Mouse (Mus musculus) cerebellum, adult 11 months (tissue): Measurements from ENCODE around the gene Hist1h1b.
"Not testable (repeated sequence)": the region's sequence is repeated elsewhere in the genome, so short reads cannot be mapped to it uniquely, and the experiment has no call there.

Source experiments
- DNase-seq: peaks from one replicate; pipeline ENCODE4 v3.0.0; 2022

Hist1h1b gene

DNA sequence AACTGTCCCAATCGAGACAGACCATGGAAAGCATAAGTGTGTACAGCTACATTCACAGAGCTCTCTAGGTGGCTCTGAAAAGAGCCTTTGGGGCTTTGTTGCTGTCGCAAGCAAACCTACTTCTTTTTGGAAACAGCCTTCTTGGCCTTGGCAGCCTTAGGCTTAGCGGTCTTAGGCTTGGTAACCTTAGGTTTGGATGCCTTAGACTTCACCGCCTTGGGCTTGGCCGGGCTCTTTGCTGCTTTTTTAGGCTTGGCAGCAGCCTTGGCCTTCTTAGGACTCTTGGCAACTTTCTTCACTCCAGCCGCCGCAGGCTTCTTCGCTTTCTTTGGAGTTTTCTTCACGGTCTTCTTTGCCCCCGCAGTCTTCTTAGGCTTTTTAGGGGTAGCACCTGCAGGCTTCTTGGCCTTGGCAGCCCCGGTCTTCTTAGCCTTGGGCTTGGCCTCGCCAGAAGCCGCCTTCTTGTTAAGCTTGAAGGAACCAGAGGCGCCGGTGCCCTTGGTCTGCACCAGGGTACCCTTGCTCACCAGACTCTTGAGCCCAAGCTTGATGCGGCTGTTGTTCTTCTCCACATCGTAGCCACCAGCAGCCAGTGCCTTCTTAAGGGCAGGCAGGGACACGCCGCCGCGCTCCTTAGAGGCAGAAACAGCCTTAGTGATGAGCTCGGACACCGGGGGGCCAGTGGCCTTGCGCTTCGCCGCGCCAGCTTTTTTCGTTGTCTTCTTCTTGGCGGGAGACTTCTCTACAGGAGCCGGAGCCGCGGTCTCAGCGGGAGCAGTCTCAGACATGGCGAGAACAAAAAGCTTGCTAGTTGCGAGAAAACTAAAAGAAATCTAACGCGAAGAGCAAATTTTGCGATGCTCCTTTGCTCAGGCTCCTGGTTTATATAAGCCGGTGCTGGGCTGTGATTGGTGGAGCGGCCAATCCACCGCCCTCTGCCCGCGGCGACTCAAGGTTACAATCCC lies at the start of gene Hist1h1b:
Hist1h1b (minus strand) TSS at position 859 of the 965 bp plus-strand sequence.
- DNase-seq, result peak; percentile 72

DNA sequence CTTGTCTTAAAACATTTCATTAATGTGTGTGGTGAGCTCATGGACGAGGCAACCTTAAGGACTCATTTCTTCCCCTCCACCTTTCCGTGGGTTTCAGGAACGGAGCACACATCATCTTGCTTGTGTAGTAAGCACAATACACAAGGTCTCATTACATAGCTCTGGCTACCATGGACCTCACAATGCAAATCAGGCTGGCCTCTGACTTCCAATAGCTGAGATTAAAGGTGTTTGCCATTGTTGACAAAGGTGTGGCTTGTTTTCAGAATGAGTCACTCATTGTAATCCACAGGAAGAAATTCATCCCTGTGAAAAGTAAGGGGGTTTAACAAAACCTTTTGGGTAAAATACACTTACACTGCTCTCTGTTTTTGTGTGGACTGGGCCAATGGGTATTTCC lies 48.1 kb upstream of the Hist1h1b start:
- DNase-seq, result no peak

DNA sequence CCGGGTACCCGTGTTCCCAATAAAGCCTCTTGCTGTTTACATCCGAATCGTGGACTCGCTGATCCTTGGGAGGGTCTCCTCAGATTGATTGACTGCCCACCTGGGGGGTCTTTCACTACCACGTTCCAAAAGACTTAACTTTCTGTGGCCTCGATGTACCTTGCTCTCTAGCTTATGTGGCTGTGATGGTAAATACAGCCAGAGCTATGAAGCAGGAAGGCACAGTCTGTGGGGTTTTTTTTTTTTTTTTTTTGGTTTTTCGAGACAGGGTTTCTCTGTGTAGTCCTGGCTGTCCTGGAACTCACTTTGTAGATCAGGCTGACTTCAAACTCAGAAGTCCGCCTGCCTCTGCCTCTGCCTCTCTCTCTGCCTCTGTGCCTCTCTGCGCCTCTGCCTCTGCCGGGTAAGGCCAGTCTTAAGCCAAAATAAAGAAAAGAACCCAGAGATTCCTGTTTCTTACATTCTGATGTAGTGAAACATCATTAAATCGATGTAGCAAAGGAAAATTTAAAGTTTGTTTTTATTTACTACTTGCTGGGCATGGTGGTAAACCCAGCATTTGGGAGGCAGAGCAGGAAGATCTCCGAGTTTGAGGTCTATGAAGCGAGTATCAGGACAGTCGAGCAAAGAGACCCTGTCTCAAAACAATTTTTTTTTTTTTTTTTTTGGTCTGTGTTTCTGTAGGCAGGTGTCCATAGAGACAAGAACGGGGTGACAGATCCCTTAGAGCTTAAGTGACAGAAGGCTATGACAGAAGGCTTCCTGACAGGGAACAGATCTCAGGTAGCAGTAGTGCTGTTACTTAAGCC lies 39.9 kb upstream of the Hist1h1b start:
- DNase-seq, result not testable (repeated sequence)

DNA sequence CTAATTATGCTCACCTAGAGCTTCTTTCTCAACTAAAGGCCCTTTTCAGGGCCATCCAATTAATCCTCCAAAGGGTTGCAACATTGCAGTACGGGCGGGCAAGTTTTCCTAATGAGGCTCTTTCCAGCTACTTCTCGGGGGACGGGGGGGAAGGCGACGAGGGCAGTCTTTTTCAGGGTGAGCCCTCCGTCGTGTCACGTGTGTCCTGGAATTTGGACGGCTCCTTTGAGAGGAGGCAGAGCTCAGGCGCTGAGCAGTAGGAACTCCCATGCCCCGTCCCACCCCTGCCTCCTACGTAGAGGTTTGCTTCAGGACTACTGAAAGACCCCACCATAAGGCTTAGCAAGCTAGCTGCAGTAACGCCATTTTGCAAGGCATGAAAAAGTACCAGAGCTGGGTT lies 31.7 kb upstream of the Hist1h1b start:
- not testable (repeated sequence) for DNase-seq

DNA sequence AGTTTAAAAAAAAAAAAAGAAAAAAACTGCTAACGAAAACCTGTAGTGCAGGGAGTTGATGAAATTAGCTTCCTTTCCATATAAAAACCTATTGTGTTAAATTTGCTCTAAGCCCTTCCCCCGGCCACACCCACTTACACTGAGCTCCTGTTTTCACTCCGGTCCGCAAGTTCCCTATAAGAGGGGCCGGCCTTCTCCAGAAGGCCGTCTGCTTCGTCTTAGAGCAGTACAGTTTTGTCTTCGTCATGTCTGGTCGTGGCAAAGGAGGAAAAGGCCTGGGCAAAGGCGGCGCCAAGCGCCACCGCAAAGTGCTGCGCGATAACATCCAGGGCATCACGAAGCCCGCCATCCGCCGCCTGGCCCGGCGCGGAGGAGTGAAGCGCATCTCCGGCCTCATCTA lies 31.1 kb upstream of the Hist1h1b start, which contains the start of gene Hist1h4m:
Hist1h4m (plus strand) TSS at position 208 of the 400 bp plus-strand sequence.
- not testable (repeated sequence) for DNase-seq

DNA sequence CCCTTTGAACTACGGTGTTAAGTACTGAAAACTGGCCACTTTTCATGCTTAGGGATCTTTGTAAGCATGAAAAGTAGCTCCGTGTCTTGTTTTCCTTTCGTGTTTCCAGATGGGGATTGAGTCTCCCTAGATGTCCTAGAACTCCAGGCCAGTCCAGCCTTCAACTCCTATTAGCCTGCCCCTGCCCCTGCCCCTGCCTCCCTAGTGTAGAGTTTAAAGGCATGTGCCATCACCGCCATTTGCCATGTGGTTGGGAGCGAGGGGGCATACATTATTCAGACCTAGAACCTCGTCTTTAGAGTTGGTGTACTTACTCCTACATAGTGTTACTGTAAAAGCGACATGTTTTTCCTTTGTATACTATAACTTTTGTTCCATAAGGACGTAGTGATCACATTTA lies 30.6 kb upstream of the Hist1h1b start:
- DNase-seq, result not testable (repeated sequence)

DNA sequence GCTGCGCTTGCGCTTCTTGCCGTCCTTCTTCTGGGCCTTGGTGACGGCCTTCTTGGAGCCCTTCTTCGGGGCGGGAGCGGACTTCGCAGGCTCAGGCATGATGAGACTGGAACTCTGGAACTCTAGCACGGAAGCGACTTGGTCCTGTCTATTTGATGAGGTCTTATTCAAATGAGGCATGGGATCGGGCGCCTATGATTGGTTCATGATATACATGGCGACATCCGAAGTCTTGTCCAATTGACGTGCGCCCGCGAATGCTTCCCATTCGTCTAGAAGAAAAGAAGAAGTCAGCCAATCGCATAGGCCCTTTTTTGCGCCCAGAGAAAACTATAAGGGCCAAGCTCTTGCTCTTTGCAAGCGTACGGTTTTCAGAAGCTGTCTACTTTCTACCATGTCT lies 29.6 kb upstream of the Hist1h1b start, which contains the start of the genes Hist1h2bq and Hist1h2ao:
Hist1h2bq (minus strand) TSS at position 125 of the 400 bp plus-strand sequence.
Hist1h2ao (plus strand) TSS at position 393 of the 400 bp plus-strand sequence.
- DNase-seq, result not testable (repeated sequence)

DNA sequence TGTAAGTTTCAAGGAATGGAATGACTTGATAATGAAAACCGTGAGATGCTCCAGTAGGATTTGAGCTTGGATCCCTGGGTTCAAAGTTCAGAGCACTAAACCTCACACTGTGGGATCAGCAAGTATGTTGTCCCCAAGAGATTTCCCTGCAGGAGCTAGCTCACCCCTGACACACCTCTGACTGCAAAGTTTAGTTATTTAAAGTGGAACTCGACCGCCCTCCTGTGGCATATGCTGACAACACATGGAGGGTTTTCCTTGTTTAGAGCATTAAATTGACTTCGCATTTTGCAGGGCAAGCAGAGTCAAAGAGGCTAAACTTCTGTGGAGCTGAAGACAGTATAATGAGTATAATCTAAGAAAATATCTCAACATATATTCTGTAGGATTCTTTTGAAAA lies 22.6 kb upstream of the Hist1h1b start:
- not testable (repeated sequence) for DNase-seq

DNA sequence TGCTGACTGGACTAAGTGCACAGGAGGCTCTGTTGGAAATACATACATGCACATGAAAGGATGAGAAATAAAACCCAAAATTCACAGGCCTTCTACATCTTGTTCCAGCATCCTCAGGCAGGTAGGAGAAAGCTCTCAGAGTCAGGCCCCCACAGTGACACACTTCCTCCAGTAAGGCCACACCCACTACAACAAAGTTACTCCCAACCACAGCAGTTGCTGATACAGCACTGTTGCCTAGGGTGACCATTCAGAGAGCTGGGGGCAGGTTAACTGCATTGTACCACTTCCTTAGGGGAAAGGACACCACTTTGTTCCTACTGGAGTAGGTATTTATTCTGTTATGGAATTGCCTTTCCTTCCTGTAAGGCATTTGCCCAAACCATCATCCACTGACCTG lies 16.7 kb upstream of the Hist1h1b start:
- not testable (repeated sequence) for DNase-seq

DNA sequence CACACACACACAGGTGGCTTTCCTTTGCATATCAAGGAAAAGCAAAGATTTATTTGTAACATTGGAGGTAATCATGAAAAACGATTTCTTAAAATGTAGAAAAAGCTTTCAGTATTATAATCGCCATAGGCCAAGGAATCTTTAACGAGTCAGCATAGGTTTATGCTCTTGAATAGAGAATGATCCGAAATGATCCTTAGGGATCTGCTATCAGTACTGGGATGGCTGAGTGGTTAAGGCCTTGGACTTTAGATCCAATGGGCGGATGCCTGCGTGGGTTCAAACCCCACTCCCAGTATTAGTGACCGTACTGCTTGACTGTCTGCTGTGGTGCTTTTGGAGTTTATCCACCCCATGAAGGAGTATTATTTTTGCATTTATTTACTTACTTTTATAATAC lies 15.2 kb upstream of the Hist1h1b start:
- DNase-seq, result no peak

DNA sequence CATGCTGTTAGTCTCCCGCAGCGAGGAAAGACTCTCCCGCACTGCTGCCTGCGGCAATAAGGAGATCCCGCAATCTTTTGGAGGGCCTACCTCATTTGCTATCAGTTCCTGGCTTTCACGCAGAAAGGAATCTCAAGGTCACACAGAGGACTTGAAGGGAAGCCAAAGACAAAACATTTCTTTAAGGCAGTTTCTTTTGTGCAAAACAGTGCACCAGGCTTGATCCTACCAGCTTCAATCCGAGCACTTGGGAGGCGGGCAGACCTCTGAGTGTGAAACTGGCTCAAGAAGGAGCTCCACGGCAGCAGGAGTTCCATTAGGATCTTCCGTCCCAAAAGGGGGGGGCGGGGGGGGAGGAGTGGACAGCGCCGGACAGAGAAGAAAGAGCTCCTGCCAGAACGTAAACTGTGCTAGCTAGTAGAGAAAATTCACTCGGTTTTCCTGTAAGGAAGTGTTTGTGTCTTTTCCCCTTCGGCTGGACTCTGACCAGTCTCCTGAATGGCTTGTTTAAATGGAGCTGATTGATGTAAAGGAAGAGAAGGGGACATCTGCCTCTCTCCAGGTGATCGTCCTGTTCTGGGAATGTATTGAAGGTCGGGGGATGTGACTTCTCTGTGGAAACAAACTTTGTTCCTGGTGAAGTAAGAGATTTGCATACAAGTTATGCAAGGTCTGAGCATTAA lies 10.3 kb upstream of the Hist1h1b start:
- DNase-seq, result no peak

DNA sequence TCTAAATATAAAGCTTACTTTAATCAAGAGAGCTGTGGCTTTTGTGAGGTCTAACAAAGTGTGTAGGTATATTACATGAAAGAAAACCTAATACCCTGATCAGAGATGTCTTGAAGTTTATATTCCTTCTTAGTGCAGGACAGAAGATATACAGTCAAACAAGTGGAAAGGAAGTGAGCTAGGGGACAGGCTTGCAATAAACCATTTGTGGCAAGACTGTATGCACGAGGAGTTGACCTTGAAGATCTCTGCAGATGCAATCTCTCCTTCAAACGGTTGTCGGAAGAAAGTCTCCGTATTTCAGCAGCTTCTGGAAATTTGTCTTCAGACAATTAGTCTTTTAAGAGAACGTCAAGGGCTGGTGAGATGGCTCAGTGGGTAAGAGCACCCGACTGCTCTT lies 9.5 kb upstream of the Hist1h1b start:
- DNase-seq, result no peak

DNA sequence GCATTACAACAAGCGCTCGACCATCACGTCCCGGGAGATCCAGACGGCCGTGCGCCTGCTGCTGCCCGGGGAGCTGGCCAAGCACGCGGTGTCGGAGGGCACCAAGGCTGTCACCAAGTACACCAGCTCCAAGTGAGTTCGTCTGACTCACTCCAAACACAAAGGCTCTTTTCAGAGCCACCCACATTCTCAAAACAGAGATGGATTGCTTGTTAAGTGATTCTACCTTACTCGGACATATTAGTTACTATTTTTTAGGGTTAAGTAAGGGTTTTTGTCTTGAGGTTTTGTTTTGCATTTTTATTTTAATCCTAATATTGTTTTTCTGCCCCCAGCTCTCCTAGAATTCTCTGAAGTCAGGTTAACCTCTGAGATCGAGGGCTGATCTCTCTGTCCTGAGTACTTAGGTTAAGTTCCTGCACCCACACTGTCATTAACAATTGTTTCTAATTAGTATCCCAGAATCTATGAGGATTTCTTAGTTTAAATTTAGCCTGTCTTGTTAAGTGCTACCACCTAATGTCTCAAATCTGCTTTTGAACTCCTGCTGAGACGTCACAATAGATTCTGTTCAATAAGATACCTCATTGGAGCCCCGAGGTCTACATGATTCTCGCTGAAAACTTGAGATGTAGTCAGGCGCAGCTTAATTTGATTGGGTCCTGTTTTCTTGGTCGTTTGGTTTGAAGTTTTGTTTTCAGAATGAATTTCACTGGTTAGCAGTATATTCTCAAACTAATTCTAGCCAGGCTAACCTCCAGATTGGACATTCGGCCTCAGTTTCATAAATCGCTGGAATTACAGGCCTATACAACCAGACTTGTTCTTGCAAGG lies 7.6 kb upstream of the Hist1h1b start:
- no peak for DNase-seq

DNA sequence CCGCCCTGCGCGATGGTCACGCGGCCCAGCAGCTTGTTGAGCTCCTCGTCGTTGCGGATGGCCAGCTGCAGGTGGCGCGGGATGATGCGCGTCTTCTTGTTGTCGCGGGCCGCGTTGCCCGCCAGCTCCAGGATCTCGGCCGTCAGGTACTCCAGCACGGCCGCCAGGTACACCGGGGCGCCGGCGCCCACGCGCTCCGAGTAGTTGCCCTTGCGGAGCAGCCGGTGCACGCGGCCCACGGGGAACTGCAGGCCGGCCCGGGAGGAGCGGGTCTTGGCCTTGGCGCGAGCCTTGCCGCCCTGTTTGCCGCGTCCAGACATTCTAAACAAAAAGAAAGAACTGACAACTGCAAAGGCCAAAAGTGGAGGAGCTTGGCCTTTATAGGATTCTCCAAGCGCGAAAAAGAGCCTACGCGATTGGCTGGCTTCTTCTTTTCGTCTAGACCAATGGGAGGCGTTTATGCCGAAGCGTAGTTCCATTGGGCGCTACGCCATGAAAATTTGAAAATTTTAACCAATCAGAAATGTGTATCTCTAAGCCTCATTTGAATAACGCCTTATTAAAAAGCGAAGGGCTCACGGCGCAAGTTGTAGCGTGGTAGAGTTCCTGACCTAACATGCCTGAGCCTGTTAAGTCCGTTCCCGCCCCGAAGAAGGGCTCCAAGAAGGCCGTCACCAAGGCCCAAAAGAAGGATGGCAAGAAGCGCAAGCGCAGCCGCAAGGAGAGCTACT lies 6.6 kb upstream of the Hist1h1b start, which contains the start of the genes Hist1h2an and Hist1h2bp:
Hist1h2an (minus strand) TSS at position 320 of the 731 bp plus-strand sequence.
Hist1h2bp (plus strand) TSS at position 563 of the 731 bp plus-strand sequence.
- peak; percentile 86 for DNase-seq

DNA sequence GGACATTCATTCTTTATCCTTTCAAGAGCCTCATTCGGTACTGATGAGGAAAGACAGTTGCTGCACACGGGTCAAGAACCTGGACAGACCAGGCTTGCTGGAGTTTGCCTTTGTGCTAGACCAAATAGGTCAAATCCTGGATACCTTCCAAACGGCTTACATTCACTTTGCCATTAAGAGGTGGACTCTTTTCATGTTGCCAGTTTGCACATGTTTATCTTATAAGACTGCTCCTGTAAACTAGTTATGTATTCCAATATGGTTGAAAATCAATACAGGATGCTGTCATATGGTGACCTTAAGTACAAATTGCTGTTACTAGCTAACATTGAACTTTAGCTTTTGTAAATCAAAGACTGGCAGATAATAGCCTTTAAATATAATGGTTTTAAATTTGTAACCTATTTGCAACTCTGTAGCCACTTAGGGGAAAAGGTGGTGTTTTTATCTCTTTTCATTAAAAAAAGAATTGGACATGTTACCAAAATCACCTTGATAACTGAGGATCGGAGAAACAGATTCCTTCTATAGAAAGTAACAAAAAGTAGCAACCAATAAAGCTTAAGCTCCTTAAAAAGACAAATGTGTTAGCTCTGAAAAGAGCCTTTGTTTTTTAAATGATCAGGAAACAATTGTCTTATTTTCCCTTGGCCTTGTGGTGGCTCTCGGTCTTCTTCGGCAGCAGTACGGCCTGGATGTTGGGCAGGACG lies 5.9 kb upstream of the Hist1h1b start:
- DNase-seq, result no peak

DNA sequence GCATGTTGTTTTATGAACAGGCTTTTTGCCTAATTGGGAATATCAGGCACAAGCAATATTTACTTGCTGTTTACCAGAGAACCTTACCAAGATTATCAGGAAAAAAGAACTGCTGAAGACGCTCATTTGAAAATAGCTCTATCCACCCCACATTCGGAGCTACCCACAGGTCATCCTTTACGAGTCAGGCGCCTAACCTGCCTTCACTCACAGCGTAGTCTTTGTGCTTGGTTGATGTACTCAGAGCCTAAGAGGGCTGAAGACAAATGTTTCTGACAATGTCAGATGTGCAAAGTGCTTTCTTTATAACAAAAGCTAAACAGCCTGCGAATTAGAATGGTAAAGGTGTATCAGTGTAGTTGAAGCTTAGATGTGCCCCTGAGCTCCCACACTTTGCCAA lies 3.9 kb upstream of the Hist1h1b start:
- no peak for DNase-seq

DNA sequence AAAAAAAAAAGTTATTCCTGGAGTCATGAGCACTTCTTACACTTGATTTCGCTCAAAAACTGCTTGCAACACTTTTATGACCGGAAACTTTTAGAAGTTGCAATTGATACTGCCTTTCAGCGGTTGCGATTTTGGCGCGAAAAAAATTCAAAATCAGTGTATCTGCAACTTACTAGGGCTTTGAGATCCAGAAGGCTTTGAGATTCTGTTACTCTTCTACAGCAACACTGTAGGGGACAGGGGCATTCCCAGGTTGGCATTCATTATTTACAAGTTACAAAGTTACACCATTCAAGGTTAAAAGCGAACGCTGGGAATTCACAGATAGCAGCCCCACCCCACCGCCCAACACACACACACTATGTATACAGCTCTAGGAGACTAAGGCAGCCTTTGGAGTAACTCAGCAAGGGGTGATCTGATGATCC lies 3.3 kb upstream of the Hist1h1b start:
- DNase-seq, result peak; percentile 20

DNA sequence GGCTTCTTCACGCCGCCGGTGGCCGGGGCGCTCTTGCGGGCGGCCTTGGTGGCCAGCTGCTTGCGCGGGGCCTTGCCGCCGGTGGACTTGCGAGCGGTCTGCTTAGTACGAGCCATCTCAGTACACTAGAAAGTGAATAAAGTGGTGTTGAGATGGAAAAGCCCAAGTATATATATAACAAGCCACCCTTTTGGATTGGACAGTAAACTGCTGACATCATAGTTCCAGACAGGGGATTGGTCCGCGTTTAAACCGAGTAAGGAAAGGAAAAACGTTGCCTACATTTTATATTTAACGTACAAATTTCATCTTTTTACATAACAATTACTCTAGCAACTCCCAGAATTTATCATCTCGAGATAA lies 2.8 kb upstream of the Hist1h1b start, which contains the start of gene Hist1h3i:
Hist1h3i (minus strand) TSS at position 116 of the 363 bp plus-strand sequence.
- DNase-seq, result peak; percentile 49

DNA sequence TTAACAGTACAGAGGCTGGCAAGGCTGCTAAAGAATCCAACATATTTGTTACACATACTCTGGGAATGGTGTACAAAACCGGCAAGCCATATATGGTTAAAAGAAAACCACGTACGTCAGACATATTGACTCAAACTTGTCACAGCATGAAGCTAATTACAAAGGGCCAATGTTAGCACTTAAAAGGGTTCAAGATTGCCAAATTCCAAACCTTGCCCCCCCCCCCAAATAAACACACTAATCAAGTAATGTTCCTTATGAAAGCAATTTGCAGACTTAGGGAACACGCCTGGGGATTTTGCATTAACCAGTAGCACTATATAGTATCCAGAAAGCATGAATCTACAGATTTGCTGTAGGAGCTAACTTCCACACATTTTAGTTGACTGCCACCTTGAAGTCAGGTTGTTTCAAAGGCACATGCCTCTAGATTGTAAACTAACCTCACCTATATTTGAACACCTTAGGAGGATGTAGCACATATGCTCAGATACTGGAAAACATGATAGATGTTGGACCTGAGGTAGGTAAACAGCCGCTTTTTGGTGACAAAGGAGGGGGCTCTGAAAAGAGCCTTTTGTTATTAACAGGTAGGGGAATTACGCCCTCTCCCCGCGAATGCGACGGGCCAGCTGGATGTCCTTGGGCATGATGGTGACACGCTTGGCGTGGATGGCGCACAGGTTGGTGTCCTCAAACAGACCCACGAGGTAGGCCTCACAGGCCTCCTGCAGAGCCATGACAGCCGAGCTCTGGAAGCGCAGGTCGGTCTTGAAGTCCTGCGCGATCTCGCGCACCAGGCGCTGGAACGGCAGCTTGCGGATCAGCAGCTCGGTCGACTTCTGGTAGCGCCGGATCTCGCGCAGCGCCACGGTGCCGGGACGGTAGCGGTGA lies 2.2 kb upstream of the Hist1h1b start:
- DNase-seq, result peak; percentile 24
